Mouse (Mus musculus) small intestine, adult 10 weeks (tissue): Measurements from ENCODE around the gene Gm49320. TPM values are rescaled to one million over a fixed set of nuclear protein-coding genes. Genes with fewer than 3 reads are reported as not detected.

ENCODE experiments used
- polyA plus RNA-seq: library from polyadenylated mRNA; stranded (reverse); fragments of 350-450 nt; fragmentation: Illumina TruSeq; extraction: RNeasy Lipid Tissue Mini Kit (QIAGEN cat#74804); gene quantifications from one replicate; pipeline ENCODE4 v1.2.3, GENCODE M21; 2014; ENCODE audit warnings: low replicate concordance

Gene Gm49320
- polyA plus RNA-seq = not detected

GRCm38 (mm10) chr8:4238434-4239192 lies at the start of gene Gm49320, which contains the start of gene Map2k7:
Gene Gm49320 (plus strand): TSS chr8:4238865.
Gene Map2k7 (plus strand): TSS chr8:4238740.

GRCm38 (mm10) chr8:4216791-4217621 lies 21.7 kb upstream of the Gm49320 start, which contains the start of gene Prr36:
Gene Prr36 (minus strand): TSS chr8:4217459.

GRCm38 (mm10) chr8:4226739-4227347 lies 11.8 kb upstream of the Gm49320 start, which contains the start of gene Lrrc8e:
Gene Lrrc8e (plus strand): TSS chr8:4226827.

GRCm38 (mm10) chr8:4247951-4248540 lies 9.4 kb downstream of the Gm49320 start, which contains the start of gene Tgfbr3l:
Gene Tgfbr3l (plus strand): TSS chr8:4248214.

GRCm38 (mm10) chr8:4252934-4253841 lies 14.5 kb downstream of the Gm49320 start, which contains the start of gene Snapc2:
Gene Snapc2 (plus strand): TSS chr8:4253080.

GRCm38 (mm10) chr8:4259125-4259804 lies 20.6 kb downstream of the Gm49320 start, which contains the start of gene Ctxn1:
Gene Ctxn1 (minus strand): TSS chr8:4259274.

GRCm38 (mm10) chr8:4275275-4276110 lies 36.8 kb downstream of the Gm49320 start, which contains the start of gene Timm44:
Gene Timm44 (minus strand): TSS chr8:4275913.

Other genes starting within 250 kb of the Gm49320 start
- gene Cd209f, start 133.0 kb upstream of the Gm49320 start, polyA plus RNA-seq = not detected
- gene Cd209g, start 104.8 kb upstream of the Gm49320 start, polyA plus RNA-seq = not detected
- 0.30 TPM for gene Evi5l, start 72.3 kb upstream of the Gm49320 start, polyA plus RNA-seq
- not detected for gene Prr36, start 21.4 kb upstream of the Gm49320 start, polyA plus RNA-seq
- not detected for gene Lrrc8e, start 12.0 kb upstream of the Gm49320 start, polyA plus RNA-seq
- gene Map2k7, start 125 bp upstream of the Gm49320 start, polyA plus RNA-seq = 2.9 TPM
- 3.4 TPM for gene Tgfbr3l, start 9.3 kb downstream of the Gm49320 start, polyA plus RNA-seq
- 0.48 TPM for gene Snapc2, start 14.2 kb downstream of the Gm49320 start, polyA plus RNA-seq
- 0.59 TPM for gene Ctxn1, start 20.4 kb downstream of the Gm49320 start, polyA plus RNA-seq
- 135 TPM for gene Timm44, start 37.0 kb downstream of the Gm49320 start, polyA plus RNA-seq
- 1,490 TPM for gene Ccl25, start 86.3 kb downstream of the Gm49320 start, polyA plus RNA-seq
- 46.3 TPM for gene Elavl1, start 86.5 kb downstream of the Gm49320 start, polyA plus RNA-seq